Mouse (Mus musculus) c-Kit-negative CD71-positive TER-119-positive erythroid progenitor cells, embryonic 14.5 days (primary cell): ENCODE data around the gene Ccnyl1.
"Not testable (repeated sequence)": the region's sequence is repeated elsewhere in the genome, so short reads cannot be mapped to it uniquely, and the experiment has no call there.

ENCODE experiments used
- DNase-seq: peaks from one replicate; pipeline ENCODE4 v3.0.0-alpha.2; 2013; ENCODE audit warnings: low read depth, low spot score

Ccnyl1 gene

GRCm38 (mm10) chr1:64690213-64691013, at the start of gene Ccnyl1:
Gene Ccnyl1, plus strand, starts transcription at chr1:64690455.
- DNase-seq = peak; percentile 96

- DNase-seq = no peak
Observed at GRCm38 (mm10) chr1:64641069-64641468, 49.2 kb upstream of the Ccnyl1 start.

- not testable (repeated sequence) for DNase-seq
Observed at GRCm38 (mm10) chr1:64642541-64642940, 47.7 kb upstream of the Ccnyl1 start.

GRCm38 (mm10) chr1:64644513-64644912, 45.7 kb upstream of the Ccnyl1 start:
- no peak for DNase-seq

GRCm38 (mm10) chr1:64649362-64650124, 40.7 kb upstream of the Ccnyl1 start:
- DNase-seq = no peak

GRCm38 (mm10) chr1:64653701-64654100, 36.6 kb upstream of the Ccnyl1 start:
- no peak for DNase-seq

- DNase-seq = no peak
Observed at GRCm38 (mm10) chr1:64655415-64655814, 34.8 kb upstream of the Ccnyl1 start.

- DNase-seq = no peak
Observed at GRCm38 (mm10) chr1:64656423-64657129, 33.7 kb upstream of the Ccnyl1 start.

- no peak for DNase-seq
Observed at GRCm38 (mm10) chr1:64658876-64659275, 31.4 kb upstream of the Ccnyl1 start.

GRCm38 (mm10) chr1:64667111-64667633, 23.1 kb upstream of the Ccnyl1 start:
- no peak for DNase-seq

GRCm38 (mm10) chr1:64669451-64669850, 20.8 kb upstream of the Ccnyl1 start:
- DNase-seq = no peak

GRCm38 (mm10) chr1:64673931-64674330, 16.3 kb upstream of the Ccnyl1 start:
- no peak for DNase-seq

GRCm38 (mm10) chr1:64676060-64676839, 14.0 kb upstream of the Ccnyl1 start:
- DNase-seq = no peak

- DNase-seq = no peak
Observed at GRCm38 (mm10) chr1:64681499-64681898, 8.8 kb upstream of the Ccnyl1 start.

GRCm38 (mm10) chr1:64683039-64683438, 7.2 kb upstream of the Ccnyl1 start:
- DNase-seq = no peak

- DNase-seq = no peak
Observed at GRCm38 (mm10) chr1:64684440-64684839, 5.8 kb upstream of the Ccnyl1 start.

- DNase-seq = no peak
Observed at GRCm38 (mm10) chr1:64688046-64688445, 2.2 kb upstream of the Ccnyl1 start.

- peak; percentile 28 for DNase-seq
Observed at GRCm38 (mm10) chr1:64689561-64690212, 568 bp upstream of the Ccnyl1 start.

GRCm38 (mm10) chr1:64691121-64691551, 881 bp downstream of the Ccnyl1 start:
- peak; percentile 38 for DNase-seq

GRCm38 (mm10) chr1:64691581-64691980, 1.3 kb downstream of the Ccnyl1 start:
- peak; percentile 15 for DNase-seq

GRCm38 (mm10) chr1:64695156-64695555, 4.9 kb downstream of the Ccnyl1 start:
- DNase-seq = no peak
